Mouse (Mus musculus) CH12.LX (cell line): ENCODE results near the gene D630003M21Rik. TPM values are rescaled to one million over a fixed set of nuclear protein-coding genes. Genes with fewer than 3 reads are reported as not detected.

Source experiments
- DNase-seq: peaks from one replicate; pipeline ENCODE4 v3.0.0-alpha.2; 2013; ENCODE audit errors: extremely low read depth
- H3K27ac ChIP-seq: 2 replicates; pipeline ENCODE4 v1.5.1; 2012; ENCODE audit warnings: low read depth, mild to moderate bottlenecking, control low read depth, moderate library complexity; ENCODE audit not compliant: insufficient read depth
- H3K27me3 ChIP-seq: replicated peaks from 2 replicates; pipeline ENCODE3; 2012; ENCODE audit warnings: inconsistent platforms
- H3K36me3 ChIP-seq, 2 experiments: replicated peaks in 1 of 2; 2 replicates each; pipeline versions ENCODE3 to v1.6.1; 2012; ENCODE audit warnings: inconsistent platforms in 1 of 2, low read length in 1 of 2, mild to moderate bottlenecking in 1 of 2, mixed read lengths in 1 of 2, moderate library complexity in 1 of 2; ENCODE audit not compliant: control insufficient read depth in 1 of 2, insufficient read depth in 1 of 2
- H3K4me1 ChIP-seq, 2 experiments: 2 replicates each; pipeline ENCODE4 v1.6.1; 2012; ENCODE audit warnings: inconsistent platforms in 1 of 2, moderate library complexity in 1 of 2; ENCODE audit not compliant: insufficient read depth in 2 of 2, control insufficient read depth in 1 of 2
- H3K4me2 ChIP-seq: 2 replicates; pipeline ENCODE4 v1.6.1; 2012; ENCODE audit warnings: low read depth, mild to moderate bottlenecking, control low read depth; ENCODE audit not compliant: poor library complexity, insufficient read depth, severe bottlenecking
- H3K4me3 ChIP-seq, 3 experiments: fragments of 150-350 bp in 1 of 3; sonication (generic) in 1 of 3; replicated peaks in 1 of 3; 2 replicates each; pipeline versions ENCODE3 to v1.5.1; 2011 to 2012; ENCODE audit warnings: low read depth in 2 of 3, low read length in 2 of 3, mild to moderate bottlenecking in 2 of 3, moderate library complexity in 2 of 3, control low read depth in 1 of 3, improper control_type of control experiment in 1 of 3, inconsistent platforms in 1 of 3, mixed read lengths in 1 of 3; ENCODE audit not compliant: poor library complexity in 1 of 3
- H3K79me2 ChIP-seq: replicated peaks from 2 replicates; pipeline ENCODE4 v1.6.1; 2012; ENCODE audit warnings: mild to moderate bottlenecking, moderate library complexity; ENCODE audit not compliant: control insufficient read depth, poor library complexity, insufficient read depth, severe bottlenecking; ENCODE audit errors: extremely low read depth
- H3K9ac ChIP-seq: 2 replicates; pipeline ENCODE4 v1.6.1; 2012; ENCODE audit warnings: low read depth, mild to moderate bottlenecking, control low read depth, moderate library complexity; ENCODE audit not compliant: insufficient read depth
- H3K9me3 ChIP-seq: replicated peaks from 2 replicates; pipeline ENCODE3; 2012; ENCODE audit warnings: low read length, inconsistent platforms, mixed read lengths
- BHLHE40 ChIP-seq: IDR thresholded peaks from 2 replicates; pipeline ENCODE4 v1.6.1; 2011; ENCODE audit warnings: mild to moderate bottlenecking, low read depth, low read length, improper control_type of control experiment
- CHD1 ChIP-seq: IDR thresholded peaks from 2 replicates; pipeline ENCODE4 v1.6.1; 2012; ENCODE audit warnings: low read depth, low read length, improper control_type of control experiment, inconsistent platforms
- CHD2 ChIP-seq: IDR thresholded peaks from 2 replicates; pipeline ENCODE4 v1.6.1; 2011; ENCODE audit warnings: low read length, improper control_type of control experiment
- CTCF ChIP-seq, 2 experiments: IDR thresholded peaks in 1 of 2; conservative IDR thresholded peaks in 1 of 2; 2 replicates each; pipeline ENCODE4 v1.5.1; 2011 to 2012; ENCODE audit warnings: low read depth in 2 of 2, low read length in 2 of 2, improper control_type of control experiment in 1 of 2, inconsistent platforms in 1 of 2, mild to moderate bottlenecking in 1 of 2, moderate library complexity in 1 of 2
- E2F4 ChIP-seq: IDR thresholded peaks from 2 replicates; pipeline ENCODE4 v1.6.1; 2011; ENCODE audit warnings: low read depth, low read length, improper control_type of control experiment; ENCODE audit not compliant: insufficient replicate concordance
- EP300 ChIP-seq: IDR thresholded peaks from 2 replicates; pipeline ENCODE4 v1.6.1; 2011; ENCODE audit warnings: low read length, improper control_type of control experiment
- ETS1 ChIP-seq: conservative IDR thresholded peaks from 2 replicates; pipeline ENCODE4 v1.6.1; 2012; ENCODE audit warnings: low read depth, mild to moderate bottlenecking, inconsistent platforms, low read length, improper control_type of control experiment, moderate library complexity
- IRF4 ChIP-seq: IDR thresholded peaks from 2 replicates; pipeline ENCODE4 v1.6.1; 2014; ENCODE audit warnings: low read depth, mild to moderate bottlenecking, inconsistent platforms, low read length, improper control_type of control experiment
- JUN ChIP-seq: IDR thresholded peaks from 2 replicates; pipeline ENCODE4 v1.6.1; 2011; ENCODE audit warnings: low read depth, mild to moderate bottlenecking, low read length, improper control_type of control experiment, moderate library complexity; ENCODE audit not compliant: insufficient read depth
- JUND ChIP-seq: conservative IDR thresholded peaks from 2 replicates; pipeline ENCODE4 v1.6.1; 2011; ENCODE audit warnings: low read depth, low read length, improper control_type of control experiment
- KAT2A ChIP-seq: IDR thresholded peaks from 2 replicates; pipeline ENCODE4 v1.6.1; 2012; ENCODE audit warnings: low read length, improper control_type of control experiment, inconsistent platforms; ENCODE audit not compliant: insufficient replicate concordance
- MAFK ChIP-seq: IDR thresholded peaks from 2 replicates; pipeline ENCODE4 v1.6.1; 2011; ENCODE audit warnings: low read length, improper control_type of control experiment; ENCODE audit not compliant: insufficient replicate concordance
- MAX ChIP-seq: IDR thresholded peaks from 2 replicates; pipeline ENCODE4 v1.6.1; 2011; ENCODE audit warnings: low read length, improper control_type of control experiment
- MAZ ChIP-seq: IDR thresholded peaks from 2 replicates; pipeline ENCODE4 v1.6.1; 2012; ENCODE audit warnings: low read depth, mild to moderate bottlenecking, inconsistent platforms, low read length, improper control_type of control experiment, moderate library complexity
- MYC ChIP-seq: IDR thresholded peaks from 2 replicates; pipeline ENCODE4 v1.6.1; 2011; ENCODE audit warnings: low read depth, mild to moderate bottlenecking, improper control_type of control experiment, low read length
- NELFE ChIP-seq: IDR thresholded peaks from 2 replicates; pipeline ENCODE4 v1.6.1; 2011; ENCODE audit warnings: low read depth, low read length, improper control_type of control experiment
- NRF1 ChIP-seq: IDR thresholded peaks from 2 replicates; pipeline ENCODE4 v1.6.1; 2014; ENCODE audit warnings: low read depth, mild to moderate bottlenecking, inconsistent platforms, low read length, improper control_type of control experiment, moderate library complexity
- PAX5 ChIP-seq: IDR thresholded peaks from 2 replicates; pipeline ENCODE4 v1.6.1; 2012; ENCODE audit warnings: low read length, inconsistent platforms, mixed read lengths
- POLR2A ChIP-seq: IDR thresholded peaks from 2 replicates; pipeline ENCODE4 v1.6.1; 2011; ENCODE audit warnings: low read depth, mild to moderate bottlenecking, improper control_type of control experiment, low read length
- POLR2AphosphoS2 ChIP-seq: IDR thresholded peaks from 2 replicates; pipeline ENCODE4 v1.6.1; 2011; ENCODE audit warnings: low read depth, low read length, improper control_type of control experiment
- RAD21 ChIP-seq: IDR thresholded peaks from 2 replicates; pipeline ENCODE4 v1.6.1; 2011; ENCODE audit warnings: low read depth, mild to moderate bottlenecking, low read length, improper control_type of control experiment, moderate library complexity
- SIN3A ChIP-seq: IDR thresholded peaks from 2 replicates; pipeline ENCODE4 v1.6.1; 2012; ENCODE audit warnings: low read length, improper control_type of control experiment, inconsistent platforms
- SMC3 ChIP-seq: IDR thresholded peaks from 2 replicates; pipeline ENCODE4 v1.6.1; 2011; ENCODE audit warnings: low read depth, low read length, improper control_type of control experiment
- TBP ChIP-seq: conservative IDR thresholded peaks from 2 replicates; pipeline ENCODE4 v1.6.1; 2011; ENCODE audit warnings: low read depth, low read length, improper control_type of control experiment
- USF2 ChIP-seq: conservative IDR thresholded peaks from 2 replicates; pipeline ENCODE4 v1.6.1; 2011; ENCODE audit warnings: low read depth, low read length, improper control_type of control experiment
- ZKSCAN1 ChIP-seq: IDR thresholded peaks from 2 replicates; pipeline ENCODE4 v1.6.1; 2012; ENCODE audit warnings: low read depth, inconsistent platforms, low read length, improper control_type of control experiment, borderline replicate concordance
- ZMIZ1 ChIP-seq: IDR thresholded peaks from 2 replicates; pipeline ENCODE4 v1.6.1; 2012; ENCODE audit warnings: low read depth, mild to moderate bottlenecking, inconsistent platforms, low read length, improper control_type of control experiment
- ZNF384 ChIP-seq: IDR thresholded peaks from 2 replicates; pipeline ENCODE4 v1.6.1; 2012; ENCODE audit warnings: low read depth, low read length, improper control_type of control experiment, inconsistent platforms
- dilution Hi-C: fragments of 300-500 bp; cut with MboI; formaldehyde crosslinking; loops from 2 replicates; pipeline ENCODE4 v1.14.3; 2020; ENCODE audit warnings: low sequenced_read_pairs; ENCODE audit not compliant: extremely low pct_unique_long_range_greater_than_20kb, extremely low pct_ligation_motif_present
- in situ Hi-C: fragments of 300-500 bp; cut with MboI; formaldehyde crosslinking; loops from 3 replicates; pipeline ENCODE4 v1.14.3; 2019; ENCODE audit warnings: low sequenced_read_pairs, low pct_ligation_motif_present, low pct_unique_long_range_greater_than_20kb, mixed read lengths
- polyA plus RNA-seq: library from polyadenylated mRNA; unstranded; fragments of >175 nt; gene quantifications from 2 replicates; pipeline ENCODE4 v1.2.1, GENCODE M21; 2012; ENCODE audit warnings: low read depth; ENCODE audit not compliant: insufficient read length
- total RNA-seq, 2 experiments: library from RNA; depleted of rRNA; stranded (reverse); fragments of 300-350 nt in 1 of 2; fragments of >200 nt in 1 of 2; gene quantifications; 2 replicates each; pipeline ENCODE4 v1.2.3; 2012 to 2014

D630003M21Rik gene
- total and polyA plus RNA-seq, 3 experiments, result 0.23 to 1.4 (median 0.93) TPM

GRCm38 (mm10) chr2:158230617-158231016, 1.6 kb upstream of the D630003M21Rik start:
- dilution Hi-C loops, result no loop called here
- peaks cover 13 to 49% of the 10 kb centered on the region in 2 experiments for H3K4me1 ChIP-seq
- DNase-seq, result no peak
- TF ChIP-seq PAX5 (no peak), ZKSCAN1 (no peak), JUN (no peak), RAD21 (no peak), POLR2AphosphoS2 (no peak), SIN3A (no peak), BHLHE40 (no peak), POLR2A (no peak), MAFK (no peak), KAT2A (no peak)
- in situ Hi-C loops, result no loop called here
- H3K9me3 ChIP-seq, result peaks cover 8% of the 10 kb centered on the region
- H3K4me2 ChIP-seq, result no peak overlapping the region
- no peaks in the 10 kb centered on the region for H3K79me2 ChIP-seq
- no peak overlapping the region for H3K9ac ChIP-seq
- no peak overlapping the region for H3K4me3 ChIP-seq
- no peak overlapping the region for H3K27ac ChIP-seq
- peaks cover 4% of the 10 kb centered on the region for H3K27me3 ChIP-seq
- H3K36me3 ChIP-seq, result no peaks in the 10 kb centered on the region

- peaks cover 13 to 55% of the 10 kb centered on the region in 2 experiments for H3K4me1 ChIP-seq
- H3K9ac ChIP-seq, result no peak overlapping the region
- peaks cover 8% of the 10 kb centered on the region for H3K9me3 ChIP-seq
- no peaks in the 10 kb centered on the region for H3K79me2 ChIP-seq
- dilution Hi-C loops (no loop called here), in situ Hi-C loops (no loop called here)
- no peak for DNase-seq
- H3K27ac ChIP-seq, result no peak overlapping the region
- TF ChIP-seq SMC3 (no peak), NRF1 (no peak), E2F4 (no peak), RAD21 (no peak), USF2 (no peak)
- no peaks in the 10 kb centered on the region for H3K36me3 ChIP-seq
- peaks cover 5% of the 10 kb centered on the region for H3K27me3 ChIP-seq
- H3K4me3 ChIP-seq, result peak overlapping the region in 1 of 3 experiments; percentile 14
- H3K4me2 ChIP-seq, result peak overlapping the region; percentile 52
These were observed 476 bp upstream of the D630003M21Rik start for GRCm38 (mm10) chr2:158229503-158229892.

GRCm38 (mm10) chr2:158225301-158225700, 3.7 kb downstream of the D630003M21Rik start:
- in situ Hi-C loops, result no loop called here
- dilution Hi-C loops, result no loop called here
- H3K4me1 ChIP-seq, result peaks cover 6 to 24% of the 10 kb centered on the region in 2 experiments
- TF ChIP-seq EP300 (no peak), MAX (no peak), CTCF (conservative IDR thresholded peaks at IDR 0.05 in 1 of 2, IDR thresholded peaks at IDR 0.05 in 1 of 2; ENCODE audit: low read depth in 2 of 2, low read length in 2 of 2) (peak in 1 of 2 experiments; percentile 51; a peak in 2 of 4 replicates), IRF4 (no peak), ETS1 (no peak), E2F4 (no peak), MYC (no peak), RAD21 (peak; percentile 11), ZKSCAN1 (no peak), JUND (no peak), MAZ (no peak), TBP (no peak), ZNF384 (no peak), MAFK (no peak), CHD1 (no peak), CHD2 (no peak), ZMIZ1 (no peak), NELFE (no peak), NRF1 (no peak)

More at GRCm38 (mm10) chr2:158225301-158225700, 3.7 kb downstream of the D630003M21Rik start:
- Histone ChIP-seq H3K9me3 (peaks cover 9% of the 10 kb centered on the region), H3K4me2 (no peak overlapping the region), H3K79me2 (no peaks in the 10 kb centered on the region), H3K27me3 (peaks cover 21% of the 10 kb centered on the region), H3K4me3 (no peak overlapping the region), H3K27ac (no peak overlapping the region), H3K36me3 (no peaks in the 10 kb centered on the region), H3K9ac (no peak overlapping the region)
- DNase-seq, result no peak
